Mouse (Mus musculus) small intestine, adult 2 months (tissue): ENCODE measurements around the gene Scgb2a2.

Experiments
- CTCF ChIP-seq: fragments of 200-500 bp; IDR thresholded peaks from 2 replicates; pipeline ENCODE4 v1.5.1; 2012; ENCODE audit warnings: low read depth, mild to moderate bottlenecking, control low read depth, inconsistent platforms, low read length, moderate library complexity, mixed read lengths; ENCODE audit not compliant: insufficient replicate concordance, insufficient read length; ENCODE audit errors: extremely low read depth
- POLR2A ChIP-seq: fragments of 200-500 bp; IDR thresholded peaks from 2 replicates; pipeline ENCODE4 v1.6.1; 2012; ENCODE audit warnings: low read depth, mild to moderate bottlenecking, control low read depth, inconsistent platforms, low read length, moderate library complexity

- TF ChIP-seq CTCF (no peak), POLR2A (no peak)
These were observed 18.1 kb downstream of the Scgb2a2 start for GRCm38 (mm10) chr19:9865466-9865865.
